Mouse (Mus musculus) T-cell, adult 2 months (primary cell): ENCODE data around the gene Gdpgp1.

Experiments
- DNase-seq: peaks from one replicate; pipeline ENCODE4 v3.0.0; 2022; ENCODE audit warnings: low spot score

Gene Gdpgp1

DNA sequence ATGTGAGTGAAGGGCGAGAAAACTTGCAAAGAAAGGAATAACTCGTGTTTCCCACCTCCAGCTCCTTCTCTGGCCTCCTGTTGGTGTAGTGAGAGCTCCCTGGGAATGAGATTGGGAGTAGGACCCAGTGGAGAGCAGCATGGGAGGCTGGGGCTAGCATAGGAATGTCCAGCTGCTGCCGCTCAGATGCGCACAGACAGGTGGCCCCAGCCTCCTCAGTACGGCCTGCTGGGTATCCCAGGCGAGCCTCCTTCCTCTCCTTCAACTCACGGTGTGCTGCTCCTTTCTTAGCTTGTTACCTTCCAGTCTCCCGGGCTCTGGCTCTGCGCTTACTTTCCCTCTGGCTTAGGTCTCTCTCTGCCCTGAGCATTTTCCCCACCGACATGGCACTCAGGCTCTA, 47.4 kb downstream of the Gdpgp1 start:
- no peak for DNase-seq

DNA sequence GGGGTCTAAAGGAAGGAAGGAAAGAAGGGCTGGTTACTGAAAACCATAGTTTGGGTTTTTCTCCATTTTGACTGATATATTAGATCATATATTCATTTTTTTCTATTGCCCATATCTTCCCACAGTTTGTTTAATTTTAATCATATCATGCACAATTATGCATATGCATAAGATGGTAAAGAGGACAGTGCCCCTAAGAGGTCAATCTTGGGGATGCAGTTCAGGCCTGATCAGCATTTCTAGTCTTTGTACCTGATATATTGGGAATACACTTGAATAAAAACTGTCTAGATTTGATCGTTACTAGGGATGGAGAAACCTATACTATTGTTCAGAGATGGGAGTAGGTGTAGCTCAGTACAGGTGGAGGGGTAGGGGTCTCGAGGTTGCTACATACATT, 48.3 kb downstream of the Gdpgp1 start:
- no peak for DNase-seq

DNA sequence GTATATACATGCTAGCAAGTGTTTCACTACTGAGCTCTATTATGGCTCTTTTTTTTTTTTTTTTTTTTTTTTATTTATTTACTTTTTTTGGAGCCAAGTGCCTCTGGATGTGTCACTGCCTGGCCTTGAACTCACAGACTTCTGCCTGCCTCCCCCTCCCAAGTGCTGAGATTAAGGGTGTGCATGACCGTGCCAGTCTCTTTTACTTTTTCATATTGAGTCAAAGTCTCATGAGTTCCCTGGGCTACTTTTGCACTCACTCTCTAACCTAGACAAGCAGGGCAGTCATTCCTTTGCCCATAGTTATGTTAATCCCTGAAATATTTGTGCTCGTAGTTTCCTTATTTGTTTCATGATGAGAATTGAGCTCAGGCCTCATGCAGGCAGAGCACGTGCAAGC, 49.0 kb downstream of the Gdpgp1 start:
- DNase-seq = no peak

DNA sequence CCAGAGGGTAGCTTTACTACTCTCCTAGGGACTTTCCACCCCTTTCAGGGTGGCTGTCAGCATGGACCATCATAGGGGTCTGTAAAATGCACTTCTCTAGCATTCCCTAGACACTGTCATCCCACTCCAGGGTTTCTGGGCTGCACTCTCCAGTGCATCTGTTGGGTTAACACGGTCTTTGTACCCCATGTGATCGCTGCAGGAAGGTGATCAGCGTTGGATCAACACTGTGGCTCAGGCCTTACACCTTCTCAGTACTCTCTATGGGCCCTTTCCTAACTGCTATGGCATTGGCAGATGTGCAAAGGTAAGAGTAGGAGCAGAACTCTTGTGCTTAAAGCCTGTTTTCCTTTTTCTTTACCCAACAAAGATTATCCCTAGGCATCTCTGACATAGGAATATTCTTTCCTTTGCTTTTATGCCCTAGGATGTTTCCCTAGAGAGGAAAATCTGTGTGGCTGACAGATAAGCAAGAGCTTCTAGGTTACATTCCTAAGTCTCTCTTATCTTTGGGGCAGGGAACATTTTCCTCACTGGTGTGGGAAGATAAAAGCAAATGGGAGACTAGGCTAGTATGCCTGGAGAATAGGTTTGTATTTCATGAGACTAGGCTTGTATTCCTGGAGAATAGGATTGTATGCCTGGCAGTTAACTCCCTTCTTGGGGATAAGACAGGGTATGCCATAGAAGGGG, 50.7 kb downstream of the Gdpgp1 start:
- no peak for DNase-seq

DNA sequence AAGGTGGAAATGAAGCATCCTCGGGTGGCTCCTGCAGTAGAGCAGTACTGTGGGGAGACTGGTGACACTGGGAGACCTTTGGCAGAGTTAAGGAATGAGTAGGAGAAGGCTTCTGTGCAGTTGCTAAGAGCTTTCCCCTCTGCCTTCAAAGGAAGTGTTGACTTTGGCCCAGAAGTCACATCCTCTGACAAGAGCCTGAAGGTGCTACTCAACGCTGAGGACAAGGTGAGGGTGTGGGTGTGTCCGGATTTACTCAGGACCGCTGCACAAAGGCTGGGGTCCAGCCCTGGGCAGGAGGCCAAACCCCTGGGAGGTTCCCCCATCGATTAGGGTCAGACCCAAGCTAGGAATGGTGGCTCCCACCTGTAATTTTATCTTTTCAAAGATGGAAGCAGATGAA, 51.7 kb downstream of the Gdpgp1 start:
- DNase-seq = no peak

DNA sequence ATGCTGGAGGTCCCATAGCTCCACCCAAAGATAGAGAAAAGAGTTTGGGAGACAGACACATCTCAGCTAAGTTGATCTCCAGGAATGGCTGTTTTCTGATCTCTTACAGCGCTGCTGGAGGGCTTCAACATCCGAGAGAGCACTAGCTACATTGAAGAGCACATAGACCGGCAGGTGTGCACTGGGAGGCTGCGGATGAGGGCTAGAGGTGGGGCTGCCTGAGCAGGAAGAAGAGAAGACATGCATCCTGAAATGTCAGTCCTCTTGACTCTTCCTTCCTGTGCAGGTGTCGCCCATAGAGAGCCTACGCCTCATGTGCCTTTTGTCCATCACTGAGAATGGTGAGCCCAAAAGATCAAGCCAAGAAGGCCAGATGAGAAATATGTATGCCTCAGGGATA, 53.1 kb downstream of the Gdpgp1 start:
- DNase-seq = no peak

DNA sequence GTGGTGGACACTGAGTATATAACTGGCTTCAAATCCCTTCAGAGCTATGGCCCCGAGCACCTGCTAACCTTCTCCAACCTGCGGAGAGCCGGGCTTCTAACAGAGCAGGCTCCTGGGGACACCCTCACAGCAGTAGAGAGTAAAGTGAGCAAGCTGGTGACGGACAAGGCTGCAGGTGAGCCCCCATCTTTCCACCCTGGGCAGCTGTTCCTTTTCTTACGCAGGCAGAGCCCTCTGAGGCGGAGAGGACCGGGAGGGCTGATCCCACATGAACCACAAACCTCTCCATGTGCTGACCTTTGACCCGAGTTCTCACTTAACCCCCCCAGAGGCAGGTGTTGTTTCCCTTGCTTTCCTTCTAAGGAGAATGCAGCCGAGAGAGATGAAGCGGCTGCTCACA, 55.1 kb downstream of the Gdpgp1 start:
- no peak for DNase-seq
